Mouse (Mus musculus) thymus, postnatal 0 days (tissue): Measurements from ENCODE around the gene Serpinh1. TPM values are rescaled to one million over a fixed set of nuclear protein-coding genes. Genes with fewer than 3 reads are reported as not detected.

Experiments
- DNase-seq: peaks from one replicate; pipeline ENCODE4 v3.0.0-alpha.2; 2015; ENCODE audit warnings: low spot score
- polyA plus RNA-seq: library from polyadenylated mRNA; unstranded; fragments of >200 nt; fragmentation: Nextera tagmentation; extraction: Ambion mirVana; gene quantifications from 2 replicates; pipeline ENCODE4 v1.2.1, GENCODE M21; 2015

The Serpinh1 gene
- polyA plus RNA-seq: 73.2 and 96.8 TPM in 2 replicates

- no peak for DNase-seq
These were observed at the start of gene Serpinh1 for GRCm38 (mm10) chr7:99352526-99353400. Gene Serpinh1, minus strand, starts transcription at chr7:99353239.

- DNase-seq: no peak
These were observed 49.4 kb upstream of the Serpinh1 start for GRCm38 (mm10) chr7:99402477-99402876.

- no peak for DNase-seq
These were observed 48.3 kb upstream of the Serpinh1 start for GRCm38 (mm10) chr7:99401373-99401772.

DNA sequence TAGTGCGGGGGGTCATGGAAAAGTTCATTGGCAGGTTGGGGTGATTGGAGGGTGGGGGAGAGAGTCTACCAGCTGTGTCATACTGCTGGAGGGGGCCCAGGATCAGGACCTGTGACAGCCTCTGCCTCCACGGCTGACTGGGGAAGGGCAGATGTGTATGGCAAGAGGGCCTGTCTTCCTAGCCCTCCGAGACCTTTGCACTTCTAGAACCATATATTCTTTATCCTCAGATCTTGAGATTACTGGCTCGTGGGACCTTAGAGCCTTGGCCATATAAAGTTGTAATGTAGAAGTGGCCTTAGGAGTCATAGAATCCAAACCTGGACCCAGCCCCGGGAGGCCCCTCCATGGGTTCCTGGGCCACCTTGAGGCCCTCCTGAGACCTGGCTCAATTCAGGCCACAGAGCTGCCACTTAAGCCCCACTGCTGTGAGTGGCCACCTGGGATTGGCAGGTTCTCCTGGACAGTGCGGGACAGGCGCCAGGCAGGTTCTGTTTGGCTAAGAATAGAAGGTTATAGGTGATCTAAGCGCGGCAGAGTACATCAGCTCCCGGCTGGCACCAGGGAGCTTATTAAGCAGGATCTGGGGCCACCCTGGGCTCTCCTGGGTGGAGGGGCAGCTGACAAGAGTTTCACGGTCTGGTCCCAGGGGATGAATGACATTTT is 44.1 kb upstream of the Serpinh1 start:
- no peak for DNase-seq

GRCm38 (mm10) chr7:99395908-99396616 is 43.0 kb upstream of the Serpinh1 start:
- no peak for DNase-seq

- DNase-seq: no peak
These were observed 42.3 kb upstream of the Serpinh1 start for GRCm38 (mm10) chr7:99395385-99395784.

DNA sequence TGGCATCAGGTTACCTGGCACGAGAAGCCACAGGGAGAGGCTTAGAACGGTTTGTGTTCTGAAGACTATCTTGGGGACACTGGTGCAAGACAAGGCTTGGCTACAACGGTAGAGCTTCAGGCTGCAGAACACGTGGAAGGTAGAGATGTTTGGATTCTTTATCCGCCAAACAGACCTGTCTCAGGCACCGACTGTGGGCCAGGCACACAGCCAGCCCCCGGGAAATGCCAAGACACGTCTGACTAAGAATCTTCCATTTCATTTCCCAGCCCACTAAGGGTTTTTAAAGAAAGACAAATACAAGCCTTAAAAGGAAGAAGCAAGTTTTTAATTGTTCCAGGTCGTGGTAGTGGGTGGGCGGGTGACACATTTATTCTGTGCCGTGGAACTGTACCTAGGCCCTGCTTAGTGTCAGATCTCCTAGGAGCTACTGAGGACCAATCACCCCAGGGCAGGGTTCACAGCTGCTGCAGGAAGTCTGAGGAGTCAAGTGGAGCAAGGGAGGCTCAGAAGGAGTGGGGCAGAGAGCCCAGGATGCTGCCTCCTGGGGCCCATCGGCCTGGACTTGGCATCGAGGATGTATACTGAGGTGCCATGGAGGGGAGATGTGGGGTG is 40.8 kb upstream of the Serpinh1 start:
- DNase-seq: no peak

DNA sequence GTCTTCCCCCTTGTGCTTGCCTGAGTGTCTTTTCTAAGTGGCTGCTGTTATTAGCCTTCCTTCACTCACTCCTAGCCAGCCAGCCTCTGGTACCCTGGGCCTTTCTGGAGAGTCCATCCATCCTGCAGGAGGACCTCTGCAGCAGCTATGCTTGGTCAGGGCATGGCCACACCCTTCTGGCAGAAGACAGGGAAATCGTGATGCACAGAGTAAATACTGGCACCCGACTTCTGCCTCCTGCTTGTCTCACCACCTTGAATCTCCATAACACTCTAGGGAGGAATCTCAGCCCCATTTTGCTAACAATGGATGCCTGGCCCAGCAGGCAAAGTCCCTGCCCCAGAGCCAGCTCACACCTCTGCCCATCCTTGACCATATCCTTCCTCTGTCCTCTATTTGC is 39.7 kb upstream of the Serpinh1 start:
- DNase-seq: no peak

- no peak for DNase-seq
These were observed 37.5 kb upstream of the Serpinh1 start for GRCm38 (mm10) chr7:99390559-99390958.

GRCm38 (mm10) chr7:99387356-99387755 is 34.3 kb upstream of the Serpinh1 start:
- no peak for DNase-seq

DNA sequence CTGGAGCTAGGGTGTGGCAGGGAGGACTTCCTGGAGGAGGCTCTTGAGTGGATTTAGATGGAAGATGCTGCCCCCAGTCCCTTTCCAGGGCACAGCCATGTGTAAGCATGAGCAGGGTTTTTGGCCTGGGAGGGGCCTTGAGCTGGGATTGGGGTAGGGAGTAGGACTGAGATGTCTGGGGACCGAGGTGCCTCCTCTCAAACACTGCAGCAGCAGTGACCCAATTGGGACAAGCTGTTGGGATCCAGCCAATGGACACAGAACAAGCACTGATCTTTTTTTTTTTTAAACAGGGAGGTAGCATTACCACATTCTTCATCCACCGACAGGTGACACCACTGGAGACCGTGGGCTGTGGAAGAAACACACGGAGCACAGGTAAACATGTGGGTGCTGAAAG is 33.8 kb upstream of the Serpinh1 start:
- no peak for DNase-seq

- no peak for DNase-seq
These were observed 33.0 kb upstream of the Serpinh1 start for GRCm38 (mm10) chr7:99386030-99386429.

DNA sequence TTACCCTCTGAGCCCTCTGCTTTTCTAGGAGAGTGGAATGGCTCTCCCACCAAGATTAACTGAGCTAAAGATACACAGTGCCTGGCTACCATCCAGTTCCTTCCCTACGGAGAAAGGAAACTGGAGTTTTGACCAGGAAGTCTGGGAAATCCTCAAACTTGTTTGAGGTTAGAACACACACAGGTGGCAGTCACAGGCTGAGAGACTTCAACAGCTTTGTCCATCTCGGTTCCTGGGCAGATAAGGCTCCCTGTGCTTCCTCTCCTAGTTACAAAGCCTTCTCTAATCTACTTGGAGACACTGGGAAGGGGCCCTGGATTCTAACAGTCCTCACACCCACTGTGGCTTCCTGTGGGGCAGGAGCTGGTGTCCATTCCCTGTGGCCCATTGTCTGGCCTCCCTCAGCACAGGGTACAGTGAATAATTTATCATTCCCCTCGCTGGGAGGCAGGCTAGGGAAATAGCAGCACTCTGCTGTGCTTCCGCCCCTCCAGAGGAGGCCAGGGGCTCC is 31.1 kb upstream of the Serpinh1 start:
- no peak for DNase-seq

DNA sequence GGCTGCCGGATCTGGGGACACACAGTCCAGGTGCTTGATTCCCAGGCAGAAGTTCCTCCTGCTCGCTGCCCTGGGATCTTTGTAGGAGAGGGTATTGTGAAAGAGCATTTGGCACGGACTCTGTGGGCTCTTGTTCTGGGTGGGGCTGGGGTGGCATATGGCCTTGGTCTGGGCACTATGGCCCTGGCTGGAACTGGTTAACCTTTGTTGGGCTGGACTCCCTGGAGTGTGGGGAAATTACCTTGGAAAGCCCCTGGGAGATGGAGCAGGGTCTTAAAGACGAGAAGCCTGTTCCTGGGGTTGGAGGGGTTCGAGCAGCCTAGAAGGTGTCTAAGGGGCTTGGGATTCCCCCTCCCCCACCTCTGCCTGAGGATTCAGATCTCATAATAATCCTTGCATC is 30.2 kb upstream of the Serpinh1 start:
- DNase-seq: no peak

DNA sequence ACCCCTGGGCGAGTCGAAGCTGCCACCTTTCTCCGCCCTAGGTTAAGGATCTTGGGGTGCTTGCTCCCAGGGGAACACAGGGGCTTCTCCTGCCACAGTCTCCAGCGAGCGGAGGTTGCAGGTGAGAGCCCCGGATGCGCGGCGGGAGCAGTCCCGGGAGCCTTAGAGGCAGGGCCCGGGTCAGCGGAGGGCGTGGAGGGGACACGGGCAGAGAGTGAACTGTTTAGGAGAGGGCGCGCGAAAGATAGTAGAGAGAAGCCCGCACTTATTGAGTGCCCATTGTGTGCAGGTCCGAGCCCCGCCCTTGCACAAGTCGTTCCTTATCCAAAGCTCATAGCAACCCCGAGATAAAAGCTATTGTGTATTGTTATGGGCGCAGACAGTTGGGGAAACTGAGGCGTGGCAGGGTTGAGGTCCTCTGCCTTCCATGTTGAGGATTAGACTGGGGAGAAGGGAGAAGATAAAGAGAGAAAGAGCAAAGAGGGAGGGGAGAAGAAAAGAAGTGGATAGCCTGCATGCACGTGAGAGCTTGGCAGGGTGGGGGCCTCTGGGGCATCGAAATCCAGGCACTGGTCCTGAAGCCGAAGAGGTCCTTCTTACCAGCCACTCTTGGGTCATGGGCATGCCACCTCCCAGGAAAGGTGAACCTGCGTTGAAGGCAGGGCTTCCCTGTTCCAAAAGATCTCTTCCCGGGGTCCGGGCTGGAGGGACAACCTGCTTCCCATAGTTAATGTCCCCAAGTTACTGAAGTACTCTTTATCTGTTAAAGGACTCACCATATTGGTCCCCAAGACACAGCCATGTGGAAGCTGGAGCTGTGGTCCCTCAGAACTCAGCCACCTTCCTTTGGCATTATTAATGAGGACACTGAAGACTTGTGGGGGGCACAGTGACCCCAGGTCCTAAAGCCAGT is 29.3 kb upstream of the Serpinh1 start:
- DNase-seq: no peak

- peak; percentile 96 for DNase-seq
These were observed 28.4 kb upstream of the Serpinh1 start, which contains the start of gene Gdpd5 for GRCm38 (mm10) chr7:99381214-99382087. Gene Gdpd5, plus strand, starts transcription at chr7:99381414.

- DNase-seq: peak; percentile 35
These were observed 27.6 kb upstream of the Serpinh1 start for GRCm38 (mm10) chr7:99380491-99381213.

DNA sequence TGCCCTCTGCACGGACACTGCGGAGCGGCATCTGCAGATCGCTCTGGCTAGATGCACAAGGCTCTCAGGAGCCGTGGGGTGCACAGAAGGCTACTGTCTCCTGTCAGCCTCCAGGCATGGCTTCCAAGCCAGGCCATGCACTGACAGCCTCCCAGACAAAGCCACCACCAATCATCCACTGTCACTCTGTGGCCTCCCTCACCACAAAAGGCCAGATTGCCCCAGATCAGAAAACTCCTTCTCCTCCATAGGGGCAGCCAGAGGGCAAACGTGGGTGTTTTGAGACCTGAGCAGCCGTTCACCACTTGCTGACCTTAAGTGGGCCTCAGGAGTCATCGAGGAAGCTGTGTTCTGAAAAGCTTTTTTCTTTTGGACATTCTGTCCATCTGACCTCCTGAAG is 25.8 kb upstream of the Serpinh1 start:
- no peak for DNase-seq
